Mouse (Mus musculus): ENCODE measurements around the gene Zfp536. TPM values are rescaled to one million over a fixed set of nuclear protein-coding genes. Genes with fewer than 3 reads are reported as not detected.
A peak's percentile ranks its signal among the peaks of the same experiment; 100 is the strongest.

The Zfp536 gene
- polyA plus RNA-seq, 1 experiment from 2014 or later: 3.3 TPM

DNA sequence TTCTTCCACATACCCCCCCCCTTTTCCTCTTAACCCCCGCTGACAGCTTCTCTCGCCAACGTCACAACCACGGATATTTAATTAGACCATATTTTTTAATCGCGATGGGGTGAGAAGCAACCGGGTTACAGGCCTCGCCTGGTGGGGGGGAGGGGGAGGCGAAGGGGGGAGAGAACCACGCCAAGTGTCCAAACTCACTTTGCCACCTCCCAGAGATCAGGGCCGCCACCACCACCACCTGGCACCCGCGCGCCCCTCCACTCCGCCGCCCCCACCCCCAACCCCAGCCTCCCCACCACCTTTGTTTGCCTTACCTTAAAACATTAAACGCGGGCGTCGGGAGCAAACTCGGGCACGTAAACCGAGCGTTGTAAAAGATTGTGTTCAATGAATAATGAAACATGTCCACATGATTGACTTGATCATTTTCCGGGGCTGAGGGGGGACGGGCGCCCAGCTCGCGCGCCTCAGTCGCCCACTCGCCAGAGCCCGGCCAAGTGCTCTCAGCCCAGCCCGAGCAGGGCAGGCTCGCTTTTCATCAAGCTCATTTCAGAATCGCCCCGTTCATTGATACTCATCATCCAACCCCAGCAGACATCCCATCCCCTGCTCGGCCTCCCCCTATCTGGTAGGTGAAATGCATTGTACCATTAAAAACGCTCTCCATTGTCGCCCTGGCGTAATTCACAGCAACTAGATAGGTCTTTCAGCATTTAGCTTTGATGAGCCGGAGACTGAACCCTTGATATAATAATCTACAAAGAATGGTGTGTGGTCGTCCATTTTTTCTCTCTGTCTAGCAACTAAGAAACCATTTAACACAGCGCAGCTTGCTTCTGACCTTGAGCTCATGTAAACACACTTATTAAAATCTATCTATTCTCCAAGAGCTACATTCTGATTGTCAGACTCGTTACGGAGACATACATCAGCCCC, 797 bp downstream of the Zfp536 start:
- no peak for TF ChIP-seq CTCF (IDR thresholded peaks at IDR 0.05; ENCODE audit: low read depth)
- Histone ChIP-seq H3K9me3 (ENCODE audit: control insufficient read depth) (no peaks in the 10 kb centered on the region), H3K27ac (ENCODE audit: low read depth, low read length) (0 out of 2 replicates have a peak overlapping the region, but pooled peaks have one; percentile 28), H3K27me3 (replicated peaks; ENCODE audit: control insufficient read depth, insufficient read depth, low read length) (peaks cover 74% of the 10 kb centered on the region), H3K4me1 (replicated peaks; ENCODE audit: control insufficient read depth, insufficient read depth, low read length) (no peaks in the 10 kb centered on the region), H3K4me2 (replicated peaks; ENCODE audit: low read depth) (peak overlapping the region; percentile 80), H3K9ac (ENCODE audit: low read depth, low read length) (0 out of 2 replicates have a peak overlapping the region, but pooled peaks have one; percentile 31), H3K36me3 (ENCODE audit: control insufficient read depth, insufficient read depth) (no peaks in the 10 kb centered on the region), H3K4me3 (ENCODE audit: low read depth, low read length) (peak overlapping the region; percentile 47)
- WGBS: under 1% methylated on average over 44 of the region's 46 CpGs
- no peak for ATAC-seq

DNA sequence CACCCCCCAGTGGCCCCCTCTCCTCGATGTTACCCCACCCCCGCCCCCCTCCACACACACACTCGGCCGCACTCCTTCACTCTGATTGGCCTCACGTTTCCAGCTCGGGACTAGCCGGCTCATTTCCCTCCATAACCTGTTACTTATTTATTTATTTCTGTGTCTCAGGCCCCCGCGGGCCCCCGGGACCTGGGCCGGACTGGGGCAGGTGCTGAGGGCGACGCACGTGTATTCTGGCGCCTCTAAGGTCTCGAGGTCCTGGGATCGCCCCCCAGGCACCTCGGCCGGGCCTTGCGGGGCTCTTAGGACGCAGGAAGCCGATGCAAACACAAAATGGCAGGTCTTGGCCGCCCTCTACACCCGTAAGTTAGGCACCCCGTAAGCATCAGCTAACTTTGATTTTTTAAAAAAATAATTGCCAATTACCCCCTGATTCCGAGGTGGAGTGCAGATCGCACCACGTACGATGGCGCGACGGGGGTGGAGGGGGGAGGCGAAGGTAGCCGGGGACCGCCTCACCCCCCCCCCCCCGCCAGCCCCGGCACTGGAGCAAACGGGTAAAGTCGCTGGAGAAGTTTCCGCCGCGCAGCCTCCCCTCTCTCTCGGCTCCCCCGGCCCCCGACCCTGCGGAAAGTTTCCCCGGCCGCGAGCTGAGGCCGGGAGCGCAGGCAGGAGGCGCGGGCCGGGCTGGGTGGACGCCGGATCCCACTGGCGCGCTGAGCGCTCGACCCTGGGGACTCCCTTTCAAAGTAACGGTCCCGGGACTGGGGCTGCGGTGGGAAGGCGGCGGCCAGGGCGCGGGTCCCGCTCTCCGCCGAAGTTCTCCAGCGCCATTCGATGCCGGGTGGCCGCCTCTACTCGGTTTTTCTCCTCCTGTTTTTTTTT, 1.7 kb downstream of the Zfp536 start:
- H3K27me3 ChIP-seq (replicated peaks; ENCODE audit: control insufficient read depth, insufficient read depth, low read length): peaks cover 79% of the 10 kb centered on the region
- H3K27ac ChIP-seq (ENCODE audit: low read depth, low read length): peak overlapping the region; percentile 28; the same call in 1 of the 2 replicates
- peak overlapping the region; percentile 80 for H3K4me2 ChIP-seq (replicated peaks; ENCODE audit: low read depth)
- H3K9ac ChIP-seq (ENCODE audit: low read depth, low read length): peak overlapping the region; percentile 31; the same call in 1 of the 2 replicates
- WGBS: under 1% methylated on average over 69 of the region's 75 CpGs
- no peaks in the 10 kb centered on the region for H3K4me1 ChIP-seq (replicated peaks; ENCODE audit: control insufficient read depth, insufficient read depth, low read length)
- ATAC-seq: 0 out of 2 replicates have a peak, but pooled peaks have one; percentile 15
- no peak for TF ChIP-seq CTCF (IDR thresholded peaks at IDR 0.05; ENCODE audit: low read depth)
- H3K9me3 ChIP-seq (ENCODE audit: control insufficient read depth): no peaks in the 10 kb centered on the region
- no peaks in the 10 kb centered on the region for H3K36me3 ChIP-seq (ENCODE audit: control insufficient read depth, insufficient read depth)
- H3K4me3 ChIP-seq (ENCODE audit: low read depth, low read length): peak overlapping the region; percentile 47

DNA sequence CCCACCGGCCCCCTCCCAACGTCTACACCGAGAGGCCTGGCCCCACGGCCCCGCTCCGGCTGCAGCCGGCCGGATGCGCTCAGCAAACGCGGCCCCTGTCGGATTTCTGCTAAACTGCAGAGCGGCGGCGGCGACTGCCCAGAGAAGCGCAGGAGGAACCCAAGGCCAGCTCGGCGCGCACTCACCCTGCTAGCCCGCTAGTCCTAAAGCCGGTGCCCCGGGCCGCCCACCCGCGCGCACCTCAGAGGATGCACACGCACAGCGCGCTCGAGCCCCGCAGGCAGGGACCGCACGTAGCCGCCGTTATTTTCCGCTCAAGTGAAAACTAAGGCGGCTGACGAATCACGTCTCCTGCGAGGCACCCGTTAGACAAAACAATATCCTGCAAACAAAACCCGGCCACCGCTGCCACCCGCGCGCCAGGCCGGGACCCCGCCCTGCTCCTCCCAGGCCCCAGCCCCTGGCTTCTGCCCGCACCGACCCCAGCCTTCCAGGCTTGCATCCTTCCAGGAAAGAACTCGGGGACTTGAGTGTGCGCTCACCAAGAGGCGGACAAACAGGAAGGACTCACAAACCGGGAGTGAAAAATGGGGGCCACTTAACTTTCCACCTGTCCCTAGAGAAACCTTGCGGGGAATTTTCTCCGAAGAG, 2.9 kb downstream of the Zfp536 start:
- Histone ChIP-seq H3K27ac (ENCODE audit: low read depth, low read length) (peak overlapping the region; percentile 50), H3K9ac (ENCODE audit: low read depth, low read length) (peak overlapping the region; percentile 31; the same call in 1 of the 2 replicates), H3K4me2 (replicated peaks; ENCODE audit: low read depth) (peak overlapping the region; percentile 80), H3K4me1 (replicated peaks; ENCODE audit: control insufficient read depth, insufficient read depth, low read length) (no peaks in the 10 kb centered on the region), H3K36me3 (ENCODE audit: control insufficient read depth, insufficient read depth) (no peaks in the 10 kb centered on the region), H3K4me3 (ENCODE audit: low read depth, low read length) (peak overlapping the region; percentile 47), H3K9me3 (ENCODE audit: control insufficient read depth) (no peaks in the 10 kb centered on the region), H3K27me3 (replicated peaks; ENCODE audit: control insufficient read depth, insufficient read depth, low read length) (peaks cover 77% of the 10 kb centered on the region)
- peak; percentile 75 for TF ChIP-seq CTCF (IDR thresholded peaks at IDR 0.05; ENCODE audit: low read depth)
- under 1% methylated on average over 57 of the region's 57 CpGs for WGBS
- ATAC-seq: peak; percentile 66

DNA sequence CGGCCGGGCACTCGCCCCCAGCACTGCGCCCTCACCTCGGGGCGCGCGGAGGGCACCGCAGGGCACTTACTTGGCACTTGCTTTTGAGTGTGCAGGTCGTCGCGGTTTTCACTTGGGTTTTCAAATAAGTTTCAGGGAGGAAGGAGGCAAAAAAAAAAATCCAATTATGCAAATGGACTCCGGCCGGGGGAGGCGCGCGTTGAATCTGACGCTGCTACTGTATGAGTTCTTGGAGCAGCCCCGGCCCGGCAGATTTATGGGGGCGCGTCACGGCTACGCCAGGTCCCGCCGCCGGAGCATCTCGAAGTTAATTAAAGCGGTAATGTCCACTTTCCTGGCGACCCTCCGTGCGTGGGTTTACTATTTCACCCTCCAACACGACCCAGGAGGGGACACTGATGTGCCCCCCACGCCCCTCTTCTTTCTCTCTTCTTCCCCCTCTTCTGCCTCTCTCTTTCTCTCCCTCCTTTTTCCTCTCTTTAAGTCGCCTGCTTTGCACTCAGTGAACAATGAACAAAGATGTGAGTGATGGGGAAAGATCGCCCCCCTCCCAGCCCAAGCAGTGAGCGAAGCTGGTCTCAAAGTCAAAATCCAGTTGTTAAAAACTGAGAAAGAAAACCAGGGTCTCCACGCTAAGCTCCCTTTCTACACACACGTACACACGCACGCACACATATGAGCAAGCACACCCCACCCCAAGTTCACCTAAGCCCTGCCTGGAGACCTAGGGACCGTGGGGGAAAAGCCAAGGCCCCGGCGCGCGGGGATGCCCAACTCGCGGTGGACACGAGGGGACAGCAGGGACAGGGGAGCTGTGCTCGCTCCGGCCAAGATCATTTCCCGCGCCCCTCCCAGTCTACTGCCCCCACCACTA, 3.7 kb downstream of the Zfp536 start:
- H3K4me1 ChIP-seq (replicated peaks; ENCODE audit: control insufficient read depth, insufficient read depth, low read length): no peaks in the 10 kb centered on the region
- H3K9me3 ChIP-seq (ENCODE audit: control insufficient read depth): no peaks in the 10 kb centered on the region
- H3K4me3 ChIP-seq (ENCODE audit: low read depth, low read length): peak overlapping the region; percentile 47
- no peak for TF ChIP-seq CTCF (IDR thresholded peaks at IDR 0.05; ENCODE audit: low read depth)
- peak overlapping the region; percentile 50 for H3K27ac ChIP-seq (ENCODE audit: low read depth, low read length)
- H3K36me3 ChIP-seq (ENCODE audit: control insufficient read depth, insufficient read depth): no peaks in the 10 kb centered on the region
- WGBS: 1% methylated on average over 53 of the region's 53 CpGs
- H3K9ac ChIP-seq (ENCODE audit: low read depth, low read length): peak overlapping the region; percentile 31; the same call in 1 of the 2 replicates
- ATAC-seq: peak; percentile 16; the same call in 1 of the 2 replicates
- peak overlapping the region; percentile 80 for H3K4me2 ChIP-seq (replicated peaks; ENCODE audit: low read depth)
- peaks cover 69% of the 10 kb centered on the region for H3K27me3 ChIP-seq (replicated peaks; ENCODE audit: control insufficient read depth, insufficient read depth, low read length)

DNA sequence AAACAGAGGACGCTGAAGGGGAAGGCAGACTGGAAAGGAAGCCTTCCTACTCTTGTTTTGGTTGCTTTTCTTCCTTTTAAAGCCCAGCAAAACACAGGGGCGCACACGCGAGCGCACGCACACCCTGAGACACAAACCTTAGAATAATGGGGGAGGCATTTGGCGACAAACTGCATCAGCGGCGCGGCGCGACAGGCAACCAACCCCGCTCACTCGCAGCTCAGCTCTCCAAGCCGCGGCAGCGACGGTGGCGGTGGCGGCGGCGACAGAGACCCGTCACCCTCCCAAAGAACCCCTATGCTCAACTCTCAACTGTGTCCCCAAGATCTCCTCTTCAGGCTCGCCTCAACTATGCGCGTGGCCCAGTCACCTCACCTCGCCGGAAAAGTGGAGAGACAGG, 4.4 kb downstream of the Zfp536 start:
- ATAC-seq: no peak
- peaks cover 63% of the 10 kb centered on the region for H3K27me3 ChIP-seq (replicated peaks; ENCODE audit: control insufficient read depth, insufficient read depth, low read length)

More for the DNA sequence above, 4.4 kb downstream of the Zfp536 start:
- Histone ChIP-seq H3K4me1 (replicated peaks; ENCODE audit: control insufficient read depth, insufficient read depth, low read length) (no peaks in the 10 kb centered on the region), H3K27ac (ENCODE audit: low read depth, low read length) (no peak overlapping the region), H3K4me2 (replicated peaks; ENCODE audit: low read depth) (peak overlapping the region; percentile 80), H3K4me3 (ENCODE audit: low read depth, low read length) (peak overlapping the region; percentile 47), H3K9me3 (ENCODE audit: control insufficient read depth) (no peaks in the 10 kb centered on the region), H3K36me3 (ENCODE audit: control insufficient read depth, insufficient read depth) (no peaks in the 10 kb centered on the region), H3K9ac (ENCODE audit: low read depth, low read length) (peak overlapping the region; percentile 31; the same call in 1 of the 2 replicates)
- WGBS: 2% methylated on average over 28 of the region's 28 CpGs
- TF ChIP-seq CTCF (IDR thresholded peaks at IDR 0.05; ENCODE audit: low read depth): no peak
